Mouse (Mus musculus) E14TG2a.4 (cell line): Measurements from ENCODE around the gene Pcsk5.

ENCODE experiments used
- CTCF ChIP-seq: conservative IDR thresholded peaks from 2 replicates; pipeline ENCODE4 v1.5.1; 2014; ENCODE audit warnings: low read length
- POU5F1 ChIP-seq: IDR thresholded peaks from 2 replicates; pipeline ENCODE4 v1.6.1; 2014; ENCODE audit warnings: low read length, borderline replicate concordance

GRCm38 (mm10) chr19:17396802-17397201 is 440.6 kb downstream of the Pcsk5 start:
- TF ChIP-seq CTCF (no peak), POU5F1 (no peak)
